ENCODE assay signal across 8 mouse cellular contexts in genomic region chr12:33958241-33959194, GRCm38 (mm10). TPM values are rescaled to one million over a fixed set of nuclear protein-coding genes. Genes with fewer than 3 reads are reported as not detected.
A peak's percentile ranks its signal among the peaks of the same experiment; 100 is the strongest.
DNase-seq lines count a peak whose midpoint lies in the region; ATAC-seq and TF ChIP-seq lines count a peak whose summit lies in the region.

No protein-coding gene starts in this region.

- no peaks in the 10 kb centered on the region for H3K36me3 ChIP-seq in forebrain, embryonic 10.5 days (replicated peaks)
- no peaks in the 10 kb centered on the region for H3K36me3 ChIP-seq in hindbrain, embryonic 16.5 days (ENCODE audit: control insufficient read depth, insufficient read depth, low read length)
- H3K36me3 ChIP-seq in midbrain, embryonic 13.5 days, result no peaks in the 10 kb centered on the region

- H3K4me3 ChIP-seq in lung, adult 2 months (replicated peaks; ENCODE audit: extremely low read depth, low read depth, low read length), result peak overlapping the region; percentile 48
- peak overlapping the region; percentile 67 for H3K4me3 ChIP-seq in forebrain, embryonic 10.5 days
- H3K4me3 ChIP-seq in hindbrain, embryonic 16.5 days (ENCODE audit: low read length), result peak overlapping the region; percentile 48
- H3K4me3 ChIP-seq in midbrain, embryonic 13.5 days (replicated peaks), result peak overlapping the region; percentile 52

- peak; percentile 37 for ATAC-seq in hindbrain, embryonic 16.5 days
- ATAC-seq in midbrain, embryonic 13.5 days, result peak; percentile 61

- no peak for TF ChIP-seq POLR2A in lung, adult 2 months (IDR thresholded peaks at IDR 0.05; ENCODE audit: borderline replicate concordance, extremely low read depth, low read depth, low read length)

- peaks cover 4% of the 10 kb centered on the region; the same call in 1 of the 2 replicates for H3K4me1 ChIP-seq in lung, adult 2 months (ENCODE audit: control insufficient read depth, insufficient read depth, low read length)
- peaks cover 39% of the 10 kb centered on the region for H3K4me1 ChIP-seq in forebrain, embryonic 10.5 days
- peaks cover 12% of the 10 kb centered on the region for H3K4me1 ChIP-seq in hindbrain, embryonic 16.5 days (ENCODE audit: control insufficient read depth, insufficient read depth, low read depth, low read length)
- H3K4me1 ChIP-seq in midbrain, embryonic 13.5 days (replicated peaks), result peaks cover 32% of the 10 kb centered on the region

- DNase-seq in lung, adult 2 months, result no peak
- DNase-seq in lung, postnatal 4 days, result no peak
- peak; percentile 50 for DNase-seq in adipocyte (ENCODE audit: low spot score)
- peak; percentile 73 for DNase-seq in forebrain, embryonic 10.5 days (ENCODE audit: extremely low spot score, low spot score)
- DNase-seq in T-cell, adult 2 months (ENCODE audit: low spot score), result no peak
- DNase-seq in layer of hippocampus, adult 8-10 months (ENCODE audit: low spot score in 2 of 2), result no peak

- peak overlapping the region; percentile 64 for H3K4me2 ChIP-seq in hindbrain, embryonic 16.5 days (ENCODE audit: low read length)
- peak overlapping the region; percentile 81 for H3K4me2 ChIP-seq in midbrain, embryonic 13.5 days (replicated peaks)

- H3K9ac ChIP-seq in hindbrain, embryonic 16.5 days (ENCODE audit: low read depth, low read length), result peak overlapping the region; percentile 59
- H3K9ac ChIP-seq in midbrain, embryonic 13.5 days (replicated peaks), result peak overlapping the region; percentile 66

- no peak for TF ChIP-seq CTCF in lung, adult 2 months (IDR thresholded peaks at IDR 0.05; ENCODE audit: insufficient read depth, low read length)

- H3K27ac ChIP-seq in forebrain, embryonic 10.5 days, result peak overlapping the region; percentile 88
- H3K27ac ChIP-seq in hindbrain, embryonic 16.5 days (ENCODE audit: low read depth, low read length), result no peak overlapping the region
- no peak overlapping the region for H3K27ac ChIP-seq in midbrain, embryonic 13.5 days

- H3K9me3 ChIP-seq in forebrain, embryonic 10.5 days, result no peaks in the 10 kb centered on the region
- no peaks in the 10 kb centered on the region for H3K9me3 ChIP-seq in hindbrain, embryonic 16.5 days (ENCODE audit: control insufficient read depth, low read length)
- H3K9me3 ChIP-seq in midbrain, embryonic 13.5 days, result no peaks in the 10 kb centered on the region

- peaks cover 100% of the 10 kb centered on the region for H3K27me3 ChIP-seq in forebrain, embryonic 10.5 days (ENCODE audit: poor library complexity, severe bottlenecking)
- H3K27me3 ChIP-seq in hindbrain, embryonic 16.5 days (replicated peaks; ENCODE audit: control insufficient read depth, insufficient read depth, low read length), result peaks cover 45% of the 10 kb centered on the region
- peaks cover 91% of the 10 kb centered on the region for H3K27me3 ChIP-seq in midbrain, embryonic 13.5 days

- WGBS in lung, adult 2 months, result 3% methylated on average over 55 of the region's 56 CpGs
- WGBS in forebrain, embryonic 10.5 days, result under 1% methylated on average over 56 of the region's 56 CpGs
- WGBS in hindbrain, embryonic 16.5 days, result 3% methylated on average over 33 of the region's 56 CpGs
- under 1% methylated on average over 56 of the region's 56 CpGs for WGBS in midbrain, embryonic 13.5 days

RNA-seq across cellular contexts. Expression of gene Twist1, which starts 1.0 kb away (rescaled TPM):
- polyA plus RNA-seq in lung, adult 2 months (2012; rRNA removed), result 1.4 and 2.3 TPM in 2 replicates
- polyA plus RNA-seq in forebrain, embryonic 10.5 days (2016; fragmentation: Nextera tagmentation; extraction: Ambion mirVana), result 9.1 and 12.1 TPM in 2 replicates
- polyA plus RNA-seq in hindbrain, embryonic 16.5 days (2015; fragmentation: Nextera tagmentation; extraction: Ambion mirVana), result 0.34 and 1.0 TPM in 2 replicates
- 1.0 and 1.7 TPM in 2 replicates for polyA plus RNA-seq in midbrain, embryonic 13.5 days (2015; fragmentation: Nextera tagmentation; extraction: Ambion mirVana)
- 1 to 10 TPM; 1.2 to 1.9 (median 1.3) TPM for total RNA-seq in layer of hippocampus, adult 8-10 months (2022)

RNA-seq across cellular contexts. Expression of gene Ferd3l, which starts 30.3 kb away (rescaled TPM):
- not detected in 2 replicates for polyA plus RNA-seq in lung, adult 2 months (2012; rRNA removed)
- 0.30 and 0.55 TPM in 2 replicates for polyA plus RNA-seq in forebrain, embryonic 10.5 days (2016; fragmentation: Nextera tagmentation; extraction: Ambion mirVana)
- polyA plus RNA-seq in hindbrain, embryonic 16.5 days (2015; fragmentation: Nextera tagmentation; extraction: Ambion mirVana), result 0.24 and 0.42 TPM in 2 replicates
- 1.3 and 3.5 TPM in 2 replicates for polyA plus RNA-seq in midbrain, embryonic 13.5 days (2015; fragmentation: Nextera tagmentation; extraction: Ambion mirVana)
- total RNA-seq in layer of hippocampus, adult 8-10 months (2022), result not detected

Comparison
In these comparisons a context has a peak if more than half of its experiments do, and no peak if none do; other contexts are left out.
1. DNase-seq: peak in adipocyte (single experiment) and forebrain, embryonic 10.5 days (single experiment); none in lung, adult 2 months (single experiment), lung, postnatal 4 days (0 of 2), T-cell, adult 2 months (single experiment) and layer of hippocampus, adult 8-10 months (0 of 2).
2. Peak in every context shown above with its lines, with median percentiles within 50 percentile points of each other: H3K4me3 ChIP-seq.